Mouse (Mus musculus): ENCODE results near the gene Trpm4. TPM values are rescaled to one million over a fixed set of nuclear protein-coding genes. Genes with fewer than 3 reads are reported as not detected.
A peak's percentile ranks its signal among the peaks of the same experiment; 100 is the strongest.

The Trpm4 gene
- polyA plus RNA-seq, 1 experiment from 2014 or later, result 6.9 TPM

DNA sequence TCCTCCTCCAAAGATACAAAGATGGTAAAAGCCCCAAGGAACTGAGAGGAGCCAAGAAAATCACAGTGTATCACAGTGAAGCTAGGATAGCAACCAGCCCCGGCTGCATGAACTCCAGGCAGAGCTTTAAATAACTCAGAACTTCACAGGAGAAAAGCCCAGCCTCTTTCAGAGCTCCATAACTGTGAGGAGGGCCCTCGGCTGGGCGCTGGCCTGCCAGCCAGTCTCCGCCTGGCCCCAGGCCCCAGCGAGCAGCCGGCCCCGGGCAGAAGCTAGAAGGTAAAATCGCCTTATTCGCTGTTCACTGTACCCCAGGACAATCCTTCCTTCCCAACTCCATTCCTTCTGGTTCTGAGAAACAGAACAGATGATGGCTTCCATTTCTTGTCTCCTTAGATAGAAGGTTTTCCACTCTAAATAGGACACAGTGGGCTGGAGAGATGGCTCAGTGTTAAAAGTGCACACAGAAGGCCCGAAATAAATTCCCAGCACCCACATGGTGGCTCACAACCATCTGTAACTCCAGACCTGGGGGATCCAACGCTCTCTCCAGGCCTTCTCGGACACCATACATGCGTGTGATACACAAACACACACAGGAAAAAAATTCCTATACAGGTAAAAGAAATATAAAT, 4.6 kb downstream of the Trpm4 start:
- Histone ChIP-seq H3K9ac (ENCODE audit: low read depth, low read length) (no peak overlapping the region), H3K36me3 (ENCODE audit: control insufficient read depth, insufficient read depth, low read length) (no peaks in the 10 kb centered on the region), H3K4me1 (replicated peaks; ENCODE audit: control insufficient read depth, insufficient read depth, low read length) (peaks cover 6% of the 10 kb centered on the region; the same call in 1 of the 2 replicates), H3K27ac (ENCODE audit: low read depth, low read length) (no peak overlapping the region), H3K27me3 (ENCODE audit: control insufficient read depth, insufficient read depth, low read length) (no peaks in the 10 kb centered on the region), H3K4me3 (ENCODE audit: low read depth, low read length) (no peak overlapping the region), H3K4me2 (replicated peaks; ENCODE audit: low read depth, low read length) (no peak overlapping the region), H3K9me3 (ENCODE audit: control insufficient read depth, low read length) (no peaks in the 10 kb centered on the region)
- no peak for DNase-seq (ENCODE audit: low spot score)
- ATAC-seq (ENCODE audit: low FRiP score), result no peak
- 81% methylated on average over 13 of the region's 13 CpGs for WGBS

DNA sequence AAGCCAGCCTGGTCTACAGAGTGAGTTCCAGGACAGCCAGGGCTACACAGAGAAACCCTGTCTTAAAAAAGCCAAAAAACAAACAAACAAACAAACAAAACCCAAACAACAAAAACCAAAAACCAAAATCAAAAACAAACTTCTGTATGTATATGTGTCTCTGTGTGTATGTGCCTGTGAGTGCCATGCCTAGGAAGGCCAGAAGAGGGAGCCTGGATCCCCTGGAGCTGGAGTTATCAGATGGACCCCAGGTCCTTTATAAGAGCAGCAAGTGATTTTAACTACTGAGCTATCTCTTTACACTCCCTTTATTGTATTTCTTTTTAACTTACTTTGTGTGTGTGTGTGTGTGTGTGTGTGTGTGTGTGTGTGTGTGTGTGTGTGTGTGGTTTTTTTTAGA, 7.8 kb downstream of the Trpm4 start:
- Histone ChIP-seq H3K27me3 (ENCODE audit: control insufficient read depth, insufficient read depth, low read length) (no peaks in the 10 kb centered on the region), H3K9ac (ENCODE audit: low read depth, low read length) (no peak overlapping the region), H3K4me1 (replicated peaks; ENCODE audit: control insufficient read depth, insufficient read depth, low read length) (no peaks in the 10 kb centered on the region), H3K9me3 (ENCODE audit: control insufficient read depth, low read length) (no peaks in the 10 kb centered on the region), H3K4me3 (ENCODE audit: low read depth, low read length) (no peak overlapping the region), H3K27ac (ENCODE audit: low read depth, low read length) (no peak overlapping the region), H3K36me3 (ENCODE audit: control insufficient read depth, insufficient read depth, low read length) (no peaks in the 10 kb centered on the region), H3K4me2 (replicated peaks; ENCODE audit: low read depth, low read length) (no peak overlapping the region)
- DNase-seq (ENCODE audit: low spot score) (no peak), ATAC-seq (ENCODE audit: low FRiP score) (no peak)

DNA sequence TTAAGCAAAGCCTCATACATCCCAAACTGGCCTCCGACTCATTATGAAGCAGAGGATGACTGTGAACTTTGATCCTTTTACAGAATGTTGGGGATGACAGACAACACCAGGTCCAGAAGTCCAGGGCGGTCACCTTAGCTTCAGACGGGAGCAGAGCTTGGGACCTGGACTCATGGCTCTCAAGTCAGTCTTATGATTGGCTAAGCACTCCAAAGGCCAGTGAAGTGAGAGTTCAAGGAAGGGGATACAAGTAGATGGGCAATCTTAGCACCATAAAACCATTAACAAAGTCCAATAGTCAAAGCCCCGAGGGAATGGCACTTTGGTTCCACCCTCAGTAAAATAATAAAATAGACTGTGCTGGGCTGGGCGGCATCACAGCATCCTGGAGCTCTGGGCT, 10.5 kb downstream of the Trpm4 start:
- Histone ChIP-seq H3K4me1 (replicated peaks; ENCODE audit: control insufficient read depth, insufficient read depth, low read length) (no peaks in the 10 kb centered on the region), H3K9me3 (ENCODE audit: control insufficient read depth, low read length) (no peaks in the 10 kb centered on the region), H3K9ac (ENCODE audit: low read depth, low read length) (no peak overlapping the region), H3K27ac (ENCODE audit: low read depth, low read length) (no peak overlapping the region), H3K4me3 (ENCODE audit: low read depth, low read length) (no peak overlapping the region), H3K36me3 (ENCODE audit: control insufficient read depth, insufficient read depth, low read length) (no peaks in the 10 kb centered on the region), H3K27me3 (ENCODE audit: control insufficient read depth, insufficient read depth, low read length) (no peaks in the 10 kb centered on the region), H3K4me2 (replicated peaks; ENCODE audit: low read depth, low read length) (no peak overlapping the region)
- 92% methylated on average over 5 of the region's 5 CpGs for WGBS
- DNase-seq (ENCODE audit: low spot score) (no peak), ATAC-seq (ENCODE audit: low FRiP score) (no peak)

DNA sequence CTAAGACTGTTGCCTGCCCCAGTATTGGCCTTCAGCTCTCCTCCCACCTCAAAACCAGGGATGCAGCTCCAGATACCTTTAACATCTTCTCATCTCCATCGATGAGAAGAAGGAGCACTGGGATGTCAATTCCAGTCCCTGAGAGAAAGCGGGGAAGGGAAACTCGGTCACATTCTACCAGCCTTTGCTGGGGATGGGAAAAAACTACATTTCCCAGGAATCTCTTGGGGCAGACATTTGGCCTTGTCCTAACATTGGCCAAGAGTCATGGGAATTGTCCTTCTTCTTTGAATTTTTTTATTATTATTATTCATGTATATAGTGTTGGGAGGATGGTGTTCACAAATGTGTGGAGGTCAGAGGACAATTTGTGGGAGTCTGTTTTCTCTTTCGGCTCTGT, 11.3 kb downstream of the Trpm4 start:
- no peaks in the 10 kb centered on the region for H3K4me1 ChIP-seq (replicated peaks; ENCODE audit: control insufficient read depth, insufficient read depth, low read length)
- no peaks in the 10 kb centered on the region for H3K9me3 ChIP-seq (ENCODE audit: control insufficient read depth, low read length)
- DNase-seq (ENCODE audit: low spot score), result no peak
- no peak overlapping the region for H3K4me2 ChIP-seq (replicated peaks; ENCODE audit: low read depth, low read length)
- 90% methylated on average over 4 of the region's 4 CpGs for WGBS
- no peak for ATAC-seq (ENCODE audit: low FRiP score)
- H3K27me3 ChIP-seq (ENCODE audit: control insufficient read depth, insufficient read depth, low read length), result no peaks in the 10 kb centered on the region
- no peaks in the 10 kb centered on the region for H3K36me3 ChIP-seq (ENCODE audit: control insufficient read depth, insufficient read depth, low read length)
- no peak overlapping the region for H3K4me3 ChIP-seq (ENCODE audit: low read depth, low read length)
- H3K9ac ChIP-seq (ENCODE audit: low read depth, low read length), result no peak overlapping the region
- H3K27ac ChIP-seq (ENCODE audit: low read depth, low read length), result no peak overlapping the region

DNA sequence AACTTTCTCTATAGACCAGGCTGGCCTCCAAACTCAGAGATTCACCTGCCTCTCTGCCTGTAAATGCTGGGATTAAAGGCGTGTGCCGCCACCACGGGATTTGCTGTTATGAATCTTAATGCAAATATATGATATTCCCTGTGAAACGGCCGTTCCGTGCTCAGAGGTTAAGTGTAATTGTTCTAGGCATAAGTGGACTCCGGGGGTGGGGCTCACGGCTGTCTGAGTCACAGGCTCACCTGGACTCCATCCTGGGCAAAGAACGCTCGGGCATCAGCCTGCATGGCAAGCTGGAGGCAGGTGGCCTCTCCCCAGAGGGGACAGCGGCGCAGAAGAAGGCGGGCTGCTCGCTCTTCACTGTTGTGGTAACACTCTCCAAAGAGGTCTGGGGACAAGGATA, 17.0 kb downstream of the Trpm4 start:
- DNase-seq (ENCODE audit: low spot score) (no peak), ATAC-seq (ENCODE audit: low FRiP score) (no peak)
- 0 out of 2 replicates have a peak, but pooled peaks cover 2% of the 10 kb centered on the region for H3K4me1 ChIP-seq (replicated peaks; ENCODE audit: control insufficient read depth, insufficient read depth, low read length)
- no peak overlapping the region for H3K27ac ChIP-seq (ENCODE audit: low read depth, low read length)
- H3K27me3 ChIP-seq (ENCODE audit: control insufficient read depth, insufficient read depth, low read length), result no peaks in the 10 kb centered on the region
- H3K36me3 ChIP-seq (ENCODE audit: control insufficient read depth, insufficient read depth, low read length), result no peaks in the 10 kb centered on the region
- H3K4me3 ChIP-seq (ENCODE audit: low read depth, low read length), result no peak overlapping the region
- H3K9ac ChIP-seq (ENCODE audit: low read depth, low read length), result no peak overlapping the region
- 93% methylated on average over 14 of the region's 14 CpGs for WGBS
- no peak overlapping the region for H3K4me2 ChIP-seq (replicated peaks; ENCODE audit: low read depth, low read length)
- no peaks in the 10 kb centered on the region for H3K9me3 ChIP-seq (ENCODE audit: control insufficient read depth, low read length)

DNA sequence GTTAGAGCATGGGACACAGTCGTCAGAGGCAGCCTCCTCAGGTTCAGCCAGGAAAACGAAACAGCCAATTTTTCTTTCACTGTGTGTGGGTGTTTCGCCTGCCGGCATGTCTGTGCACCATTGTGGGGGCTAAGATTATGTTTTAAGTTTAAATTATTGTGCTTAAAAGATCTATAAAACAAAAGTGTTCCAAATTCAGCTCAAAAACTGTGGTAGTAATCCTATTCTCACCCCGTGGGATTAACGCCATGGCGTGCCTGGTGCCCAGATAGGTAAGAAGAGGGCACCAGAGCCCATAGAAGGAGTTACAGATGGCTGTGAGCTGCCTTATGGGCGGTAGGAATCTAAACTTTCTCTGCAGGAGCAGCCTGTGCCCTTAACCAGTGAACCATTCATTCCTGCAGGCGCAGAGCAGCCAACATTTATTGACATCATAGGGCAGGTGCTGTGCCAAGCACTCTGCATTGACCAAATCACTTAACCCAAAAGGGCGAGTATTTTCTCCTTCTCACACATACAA, 18.3 kb downstream of the Trpm4 start:
- 85% methylated on average over 10 of the region's 10 CpGs for WGBS
- Histone ChIP-seq H3K36me3 (ENCODE audit: control insufficient read depth, insufficient read depth, low read length) (no peaks in the 10 kb centered on the region), H3K27me3 (ENCODE audit: control insufficient read depth, insufficient read depth, low read length) (no peaks in the 10 kb centered on the region), H3K9me3 (ENCODE audit: control insufficient read depth, low read length) (no peaks in the 10 kb centered on the region), H3K9ac (ENCODE audit: low read depth, low read length) (no peak overlapping the region), H3K4me1 (replicated peaks; ENCODE audit: control insufficient read depth, insufficient read depth, low read length) (0 out of 2 replicates have a peak, but pooled peaks cover 2% of the 10 kb centered on the region), H3K4me2 (replicated peaks; ENCODE audit: low read depth, low read length) (no peak overlapping the region), H3K27ac (ENCODE audit: low read depth, low read length) (no peak overlapping the region), H3K4me3 (ENCODE audit: low read depth, low read length) (no peak overlapping the region)
- DNase-seq (ENCODE audit: low spot score) (no peak), ATAC-seq (ENCODE audit: low FRiP score) (no peak)

DNA sequence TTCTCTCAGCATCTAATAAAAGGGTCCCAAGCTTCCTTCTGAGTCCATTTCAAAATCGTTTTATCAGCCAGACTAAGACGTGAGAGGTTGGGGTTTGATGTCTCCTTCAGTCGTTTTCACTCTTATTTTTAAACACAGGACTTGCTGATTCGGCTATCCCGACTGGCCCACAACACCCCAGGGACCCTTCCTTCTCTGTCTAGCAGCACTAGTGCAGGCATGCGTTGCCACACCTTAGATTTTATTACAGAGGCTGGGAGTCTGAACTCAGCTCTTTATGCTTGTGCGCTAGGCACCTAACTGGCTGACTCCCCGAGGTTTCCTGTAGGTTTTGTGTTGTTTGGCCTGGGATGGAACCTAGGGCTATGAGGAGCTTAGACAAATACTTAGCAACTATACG, 20.1 kb downstream of the Trpm4 start:
- Histone ChIP-seq H3K27me3 (ENCODE audit: control insufficient read depth, insufficient read depth, low read length) (no peaks in the 10 kb centered on the region), H3K4me3 (ENCODE audit: low read depth, low read length) (no peak overlapping the region), H3K4me1 (replicated peaks; ENCODE audit: control insufficient read depth, insufficient read depth, low read length) (0 out of 2 replicates have a peak, but pooled peaks cover 2% of the 10 kb centered on the region), H3K9me3 (ENCODE audit: control insufficient read depth, low read length) (no peaks in the 10 kb centered on the region), H3K27ac (ENCODE audit: low read depth, low read length) (peak overlapping the region; percentile 11; the same call in 1 of the 2 replicates), H3K4me2 (replicated peaks; ENCODE audit: low read depth, low read length) (no peak overlapping the region), H3K36me3 (ENCODE audit: control insufficient read depth, insufficient read depth, low read length) (no peaks in the 10 kb centered on the region), H3K9ac (ENCODE audit: low read depth, low read length) (no peak overlapping the region)
- ATAC-seq (ENCODE audit: low FRiP score), result no peak
- 42% methylated on average over 9 of the region's 9 CpGs for WGBS
- DNase-seq (ENCODE audit: low spot score), result no peak

DNA sequence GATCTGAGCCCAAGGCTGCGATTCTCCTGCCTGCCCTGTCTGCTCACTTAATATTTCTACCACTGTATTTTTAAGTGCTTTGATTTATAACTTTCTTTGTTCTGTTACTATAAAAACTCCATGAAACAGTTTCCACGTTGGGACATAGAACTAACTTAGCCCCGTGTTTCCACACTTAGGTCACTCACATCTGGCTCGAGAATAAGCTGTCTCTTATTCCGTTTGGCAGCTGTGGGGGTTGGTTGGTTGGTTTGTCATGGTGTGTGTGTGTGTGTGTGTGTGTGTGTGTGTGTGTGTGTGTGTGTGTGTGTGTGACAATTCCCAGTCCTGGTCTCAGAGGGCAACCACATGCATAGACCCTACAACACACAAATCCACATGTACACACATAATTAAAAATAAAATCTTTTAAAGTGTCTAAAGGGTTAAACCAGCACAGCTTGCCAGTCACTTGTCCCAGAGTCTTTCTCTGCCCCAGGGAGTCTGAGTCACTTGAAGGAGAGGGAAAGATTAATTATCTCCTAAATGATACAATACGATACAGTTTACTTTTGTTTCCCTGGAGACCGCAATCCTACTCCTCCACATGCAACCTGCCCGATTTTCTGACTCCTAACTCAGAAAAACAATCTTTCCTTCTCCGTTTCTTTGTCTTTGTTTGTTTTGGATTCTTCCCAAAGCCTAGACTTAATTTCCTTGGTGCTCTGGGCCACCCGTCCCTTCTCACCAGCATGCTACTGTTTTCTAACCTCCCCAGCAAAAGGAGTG, 20.7 kb downstream of the Trpm4 start:
- H3K27me3 ChIP-seq (ENCODE audit: control insufficient read depth, insufficient read depth, low read length), result no peaks in the 10 kb centered on the region
- H3K36me3 ChIP-seq (ENCODE audit: control insufficient read depth, insufficient read depth, low read length), result no peaks in the 10 kb centered on the region
- no peak overlapping the region for H3K9ac ChIP-seq (ENCODE audit: low read depth, low read length)
- peak overlapping the region; percentile 11; the same call in 1 of the 2 replicates for H3K27ac ChIP-seq (ENCODE audit: low read depth, low read length)
- WGBS, result 27% methylated on average over 10 of the region's 10 CpGs
- no peak overlapping the region for H3K4me3 ChIP-seq (ENCODE audit: low read depth, low read length)
- DNase-seq (ENCODE audit: low spot score), result no peak
- H3K4me1 ChIP-seq (replicated peaks; ENCODE audit: control insufficient read depth, insufficient read depth, low read length), result 0 out of 2 replicates have a peak, but pooled peaks cover 2% of the 10 kb centered on the region
- no peak overlapping the region for H3K4me2 ChIP-seq (replicated peaks; ENCODE audit: low read depth, low read length)
- H3K9me3 ChIP-seq (ENCODE audit: control insufficient read depth, low read length), result no peaks in the 10 kb centered on the region
- ATAC-seq (ENCODE audit: low FRiP score), result no peak

DNA sequence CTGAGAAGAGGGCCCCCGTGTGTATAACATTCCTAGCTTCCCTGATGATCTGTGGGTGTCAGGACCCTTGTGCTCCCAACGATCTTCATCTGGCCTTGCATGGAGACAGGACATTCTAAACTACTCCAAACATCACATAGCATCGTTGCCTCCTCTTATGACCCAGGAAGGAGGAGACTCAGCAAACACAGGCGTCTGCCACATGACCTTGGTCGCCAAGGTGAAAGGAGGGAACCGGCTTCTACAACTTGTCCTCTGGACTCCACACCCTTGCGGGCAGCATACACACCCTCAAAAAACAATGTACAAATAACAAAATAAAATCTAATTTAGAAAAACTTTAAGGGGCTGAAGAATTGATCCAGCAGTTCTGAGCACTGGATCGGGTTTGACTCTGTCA, 21.6 kb downstream of the Trpm4 start:
- no peak overlapping the region for H3K27ac ChIP-seq (ENCODE audit: low read depth, low read length)

More for the DNA sequence above, 21.6 kb downstream of the Trpm4 start:
- Histone ChIP-seq H3K4me1 (replicated peaks; ENCODE audit: control insufficient read depth, insufficient read depth, low read length) (0 out of 2 replicates have a peak, but pooled peaks cover 2% of the 10 kb centered on the region), H3K36me3 (ENCODE audit: control insufficient read depth, insufficient read depth, low read length) (no peaks in the 10 kb centered on the region), H3K9me3 (ENCODE audit: control insufficient read depth, low read length) (no peaks in the 10 kb centered on the region), H3K4me3 (ENCODE audit: low read depth, low read length) (no peak overlapping the region), H3K4me2 (replicated peaks; ENCODE audit: low read depth, low read length) (no peak overlapping the region), H3K9ac (ENCODE audit: low read depth, low read length) (no peak overlapping the region), H3K27me3 (ENCODE audit: control insufficient read depth, insufficient read depth, low read length) (no peaks in the 10 kb centered on the region)
- 65% methylated on average over 8 of the region's 8 CpGs for WGBS
- ATAC-seq (ENCODE audit: low FRiP score) (no peak), DNase-seq (ENCODE audit: low spot score) (no peak)

Data from hindbrain, embryonic 11.5 days (tissue).